Mouse (Mus musculus) spleen, adult 2 months (tissue): ENCODE measurements at regions not wholly inside any gene's neighbourhood (a gene's known extent, or its start where the extent isn't known, plus 50 kb on each side); places are given as distances from the start of the nearest gene placed in this dataset.

Source experiments
- CTCF ChIP-seq: fragments of 200-500 bp; IDR thresholded peaks from 2 replicates; pipeline ENCODE4 v1.5.1; 2011; ENCODE audit warnings: mild to moderate bottlenecking, inconsistent platforms; ENCODE audit not compliant: insufficient read depth, insufficient read length, insufficient replicate concordance; ENCODE audit errors: extremely low read depth
- POLR2A ChIP-seq: fragments of 200-500 bp; IDR thresholded peaks from 2 replicates; pipeline ENCODE4 v1.6.1; 2011; ENCODE audit warnings: low read depth, low read length, inconsistent platforms

DNA sequence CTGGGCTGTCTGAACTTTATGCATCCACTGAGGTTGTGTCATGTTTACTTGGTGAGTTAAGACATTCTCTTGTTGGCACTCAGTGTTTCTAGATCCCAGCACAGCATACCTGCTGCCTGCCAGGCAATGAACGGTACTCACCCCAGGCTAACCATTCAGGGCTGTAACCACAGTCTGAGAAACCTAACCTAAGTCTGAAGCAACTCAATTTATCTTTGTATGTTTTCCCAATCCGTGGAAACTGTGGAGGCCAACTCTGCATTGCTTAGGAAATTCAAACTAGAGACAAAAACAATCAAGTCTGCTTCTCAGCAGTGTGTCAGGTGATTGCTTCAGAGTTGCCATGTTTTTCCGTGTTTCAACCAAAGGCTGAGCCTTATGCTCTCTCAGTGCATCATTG lies 118.5 kb upstream of the Ccdc122 start:
- no peak for TF ChIP-seq CTCF
- TF ChIP-seq POLR2A: no peak
